Mouse (Mus musculus) kidney, adult 2 months (tissue): ENCODE measurements around the gene Gm11549. TPM values are rescaled to one million over a fixed set of nuclear protein-coding genes. Genes with fewer than 3 reads are reported as not detected.
A peak's percentile ranks its signal among the peaks of the same experiment; 100 is the strongest.

ENCODE experiments used
- DNase-seq: peaks from one replicate; pipeline ENCODE4 v3.0.0; 2021
- H3K27ac ChIP-seq: fragments of 200-500 bp; 2 replicates; pipeline ENCODE4 v1.5.1; 2012; ENCODE audit warnings: low read depth, low read length, control low read depth, inconsistent platforms; ENCODE audit not compliant: insufficient read depth
- H3K27me3 ChIP-seq: fragments of 200-500 bp; replicated peaks from 2 replicates; pipeline ENCODE4 v1.6.1; 2012; ENCODE audit warnings: mild to moderate bottlenecking, moderate library complexity, low read length, inconsistent platforms; ENCODE audit not compliant: control insufficient read depth, insufficient read depth
- H3K36me3 ChIP-seq: fragments of 200-500 bp; 2 replicates; pipeline ENCODE4 v1.6.1; 2012; ENCODE audit warnings: mild to moderate bottlenecking, moderate library complexity, low read length, inconsistent platforms; ENCODE audit not compliant: control insufficient read depth, insufficient read depth
- H3K4me1 ChIP-seq: fragments of 200-500 bp; 2 replicates; pipeline ENCODE4 v1.6.1; 2011; ENCODE audit warnings: low read length; ENCODE audit not compliant: control insufficient read depth, insufficient read depth
- H3K4me3 ChIP-seq: fragments of 200-500 bp; 2 replicates; pipeline ENCODE4 v1.5.1; 2011; ENCODE audit warnings: mild to moderate bottlenecking, low read depth, low read length, control low read depth; ENCODE audit not compliant: insufficient read depth
- CTCF ChIP-seq: fragments of 200-500 bp; conservative IDR thresholded peaks from 2 replicates; pipeline ENCODE4 v1.5.1; 2011; ENCODE audit warnings: low read depth, mild to moderate bottlenecking, control low read depth, low read length, moderate library complexity, mixed read lengths; ENCODE audit not compliant: insufficient read depth, insufficient read length
- POLR2A ChIP-seq: fragments of 200-500 bp; IDR thresholded peaks from one replicate; pipeline ENCODE4 v1.6.1; 2011; ENCODE audit warnings: low read depth, low read length, control low read depth
- WGBS: fragments of 180-500 bp; shearing (Covaris S2); methylation state at CpG from one replicate; pipeline ENCODE4 v1.1.7; 2018; 5-methylcytosine and 5-hydroxymethylcytosine counted together
- polyA plus RNA-seq: library from polyadenylated mRNA; depleted of rRNA; stranded (reverse); fragments of >200 nt; gene quantifications from 2 replicates; pipeline ENCODE4 v1.2.3, GENCODE M21; 2012; rRNA removed

The Gm11549 gene
- not detected in 2 replicates for polyA plus RNA-seq

DNA sequence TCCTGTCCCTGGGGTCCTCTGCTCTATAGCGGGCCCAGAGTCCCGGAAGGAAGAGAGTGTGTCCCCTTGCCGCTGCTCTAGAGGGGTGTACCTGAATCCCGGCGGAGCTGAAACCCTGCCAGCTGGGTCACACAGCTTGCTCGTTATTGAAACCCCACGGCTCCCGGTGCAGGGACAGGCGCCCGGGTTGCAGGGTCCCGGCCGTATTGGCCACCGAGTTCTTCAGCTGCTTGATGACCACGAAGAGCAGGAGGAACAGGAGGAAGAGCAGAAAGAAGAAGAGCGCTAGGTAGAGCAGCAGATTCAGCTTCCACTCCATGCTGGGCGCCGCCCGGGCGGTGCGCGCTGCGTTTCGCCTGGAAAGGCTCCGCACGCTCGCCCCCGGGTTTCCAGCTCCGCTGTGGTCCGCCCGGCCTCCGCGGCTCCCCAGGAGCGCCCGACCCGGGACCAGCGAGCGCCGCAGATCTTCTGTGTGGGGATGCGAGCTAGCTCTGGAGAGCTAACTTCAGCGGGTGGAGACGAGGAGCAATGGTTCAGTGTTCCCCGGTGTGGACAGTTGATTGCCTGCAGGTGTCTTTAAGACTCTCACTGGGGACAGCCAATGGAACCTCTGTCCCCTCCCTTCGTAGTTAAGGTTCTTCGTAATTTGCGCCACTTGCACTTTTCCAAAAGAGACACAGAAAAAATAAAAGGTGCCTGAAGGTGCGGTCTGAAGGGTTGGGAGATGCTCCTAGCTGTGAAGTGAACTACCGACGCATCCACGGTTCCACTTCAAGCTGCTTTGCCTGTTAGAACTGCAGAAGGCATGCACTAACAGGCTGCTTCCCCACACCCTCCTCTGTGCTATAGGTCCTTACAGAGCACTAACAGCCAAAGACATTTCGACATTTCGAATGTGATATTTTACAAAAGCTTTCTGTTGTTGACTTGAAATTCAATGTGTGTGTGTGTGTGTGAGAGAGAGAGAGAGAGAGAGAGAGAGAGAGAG, at the start of gene Gm11549:
TSS of gene Gm11549 (minus strand) at position 741 of the 988 bp plus-strand sequence.
- Histone ChIP-seq H3K27ac (no peak within 1 kb of the TSS), H3K4me1 (no peaks in the 10 kb centered on the region), H3K4me3 (peak within 1 kb of the TSS; percentile 29), H3K27me3 (no peaks in the 10 kb centered on the region; the same call in none of the 2 replicates), H3K36me3 (no peaks in the 10 kb centered on the region)
- DNase-seq = no peak
- 1% methylated on average over 51 of the region's 51 CpGs for WGBS
- TF ChIP-seq CTCF (no peak), POLR2A (no peak)

DNA sequence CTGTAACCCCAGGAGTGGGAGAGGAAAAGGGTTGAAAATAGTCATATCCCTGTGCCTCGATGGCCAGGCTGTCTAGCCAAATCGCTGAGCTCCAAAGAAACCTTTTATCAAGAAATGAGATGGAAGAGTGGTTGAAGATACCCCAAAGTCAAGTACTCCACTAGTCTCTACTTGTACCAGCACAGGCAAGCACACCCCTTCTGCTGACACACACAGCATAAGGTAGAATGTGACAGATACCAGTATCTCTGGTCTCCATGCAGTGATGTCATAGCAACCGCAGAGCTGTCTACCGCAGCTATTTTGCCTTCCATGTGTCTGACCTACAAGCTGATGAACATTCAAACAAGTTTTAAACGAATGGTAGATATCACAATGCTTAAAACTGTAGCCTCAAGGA, 48.2 kb upstream of the Gm11549 start:
- no peak overlapping the region for H3K27ac ChIP-seq
- no peak for TF ChIP-seq POLR2A
- no peak for TF ChIP-seq CTCF
- no peak overlapping the region for H3K4me3 ChIP-seq
- peaks cover 5% of the 10 kb centered on the region; the same call in 1 of the 2 replicates for H3K4me1 ChIP-seq
- no peak for DNase-seq
- no peaks in the 10 kb centered on the region for H3K27me3 ChIP-seq
- peaks cover 2% of the 10 kb centered on the region for H3K36me3 ChIP-seq
- 74% methylated on average over 5 of the region's 5 CpGs for WGBS

DNA sequence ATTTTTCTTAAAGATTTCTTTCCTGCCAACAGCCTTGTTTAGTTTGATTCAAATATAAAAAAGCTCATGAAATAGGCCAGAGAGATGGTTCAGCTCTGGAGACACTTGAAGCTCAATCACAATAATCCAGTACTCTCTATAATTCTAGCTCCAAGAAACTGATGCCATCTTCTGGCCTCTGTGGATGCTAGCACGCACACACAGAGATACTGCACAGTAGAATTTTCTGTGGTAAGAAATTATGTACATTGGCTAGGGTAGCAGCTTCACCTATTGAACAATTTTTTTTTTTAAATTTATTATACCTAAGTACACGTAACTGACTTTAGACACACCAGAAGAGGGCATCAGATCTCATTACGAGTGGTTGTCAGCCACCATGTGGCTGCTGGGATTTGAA, 42.1 kb upstream of the Gm11549 start:
- no peak for DNase-seq
- H3K27me3 ChIP-seq = no peaks in the 10 kb centered on the region
- H3K27ac ChIP-seq = no peak overlapping the region
- H3K4me3 ChIP-seq = no peak overlapping the region
- TF ChIP-seq CTCF (no peak), POLR2A (no peak)
- H3K36me3 ChIP-seq = peaks cover 6% of the 10 kb centered on the region
- no peaks in the 10 kb centered on the region for H3K4me1 ChIP-seq
- WGBS = 94% methylated on average over 3 of the region's 3 CpGs

DNA sequence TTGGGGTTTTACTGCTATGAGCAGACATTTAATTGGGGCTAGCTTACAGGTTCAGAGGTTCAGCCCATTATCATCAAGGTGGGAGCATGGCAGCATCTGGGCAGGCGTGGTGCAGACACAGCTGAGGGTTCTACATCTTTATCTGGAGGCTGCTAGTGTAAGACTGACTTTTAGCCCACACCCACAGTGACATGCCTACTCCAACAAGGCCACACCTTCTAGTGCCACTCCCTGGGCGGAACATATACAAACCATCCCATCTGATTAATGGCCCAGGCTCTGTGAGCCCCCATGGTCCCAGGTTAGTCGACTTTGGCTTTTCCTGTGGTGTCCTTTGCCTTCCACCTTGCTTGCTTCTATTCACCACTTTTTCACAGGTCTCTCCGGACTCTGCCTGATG, 38.0 kb upstream of the Gm11549 start:
- 84% methylated on average over 4 of the region's 4 CpGs for WGBS
- H3K36me3 ChIP-seq = peaks cover 12% of the 10 kb centered on the region
- no peak for DNase-seq
- H3K27me3 ChIP-seq = no peaks in the 10 kb centered on the region
- TF ChIP-seq POLR2A (no peak), CTCF (no peak)
- H3K4me1 ChIP-seq = no peaks in the 10 kb centered on the region
- no peak overlapping the region for H3K4me3 ChIP-seq
- no peak overlapping the region for H3K27ac ChIP-seq

DNA sequence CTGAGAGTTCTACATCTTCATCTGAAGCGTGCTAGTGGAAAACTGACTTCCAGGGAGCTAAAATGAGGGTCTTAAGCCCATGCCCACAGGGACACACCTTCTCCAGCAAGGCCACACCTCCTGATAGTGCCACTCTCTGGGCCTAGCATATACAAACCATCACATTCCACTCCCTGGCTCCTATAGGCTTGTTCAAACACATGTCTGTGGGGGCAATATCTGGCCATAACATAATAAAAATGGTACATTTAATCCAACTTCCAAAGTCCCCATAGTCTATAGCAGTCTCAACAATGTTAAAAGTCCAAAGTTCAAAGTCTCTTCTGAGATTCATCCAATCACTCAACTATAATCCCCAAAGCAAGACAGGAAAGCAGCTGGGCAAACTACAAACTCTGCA, 36.0 kb upstream of the Gm11549 start:
- TF ChIP-seq CTCF (no peak), POLR2A (no peak)
- Histone ChIP-seq H3K4me1 (no peaks in the 10 kb centered on the region), H3K27me3 (no peaks in the 10 kb centered on the region), H3K27ac (no peak overlapping the region), H3K36me3 (peaks cover 9% of the 10 kb centered on the region), H3K4me3 (no peak overlapping the region)
- no peak for DNase-seq
- WGBS = 97% methylated on average over 1 of the region's 1 CpGs

DNA sequence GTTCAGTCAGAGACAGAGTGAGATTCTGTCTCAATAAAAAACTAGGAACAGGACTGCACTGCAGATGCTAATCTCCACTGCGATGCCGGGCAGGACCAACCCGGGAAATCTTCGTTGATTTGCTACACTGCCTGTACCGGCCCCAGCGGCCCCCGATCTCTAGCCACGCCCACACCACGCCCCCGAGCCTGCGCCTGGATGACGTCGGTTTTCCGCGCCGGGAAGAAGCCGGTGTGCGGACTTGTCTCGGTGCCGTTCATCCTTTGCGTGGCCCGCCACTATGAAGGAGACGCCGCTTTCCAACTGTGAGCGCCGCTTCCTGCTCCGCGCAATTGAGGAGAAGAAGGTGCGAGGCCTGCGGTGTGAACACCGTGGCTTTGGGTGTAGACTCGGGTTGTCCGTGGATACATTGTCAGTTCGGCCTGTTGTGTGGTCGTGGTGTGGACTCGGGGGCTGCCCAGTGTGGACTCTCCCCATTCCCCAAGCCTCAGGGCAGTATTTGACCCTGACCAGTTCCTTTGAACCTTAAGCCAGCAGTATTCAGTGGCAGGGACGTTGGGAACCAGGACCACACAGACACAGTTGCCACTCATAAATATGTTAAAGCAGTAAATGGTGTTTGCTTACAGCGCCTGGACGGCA, 30.9 kb upstream of the Gm11549 start, which contains the start of gene Exosc9:
TSS of gene Exosc9 (plus strand) at position 201 of the 642 bp plus-strand sequence.
- Histone ChIP-seq H3K4me3 (peak within 1 kb of the TSS; percentile 87), H3K36me3 (peaks cover 8% of the 10 kb centered on the region), H3K27ac (no peak within 1 kb of the TSS), H3K27me3 (no peaks in the 10 kb centered on the region), H3K4me1 (no peaks in the 10 kb centered on the region)
- DNase-seq = peak; percentile 96
- peak; percentile 6 for TF ChIP-seq POLR2A
- TF ChIP-seq CTCF = no peak
- under 1% methylated on average over 39 of the region's 39 CpGs for WGBS
